Mouse (Mus musculus) MEL (cell line): ENCODE data around the gene Gabarapl2. TPM values are rescaled to one million over a fixed set of nuclear protein-coding genes. Genes with fewer than 3 reads are reported as not detected.

Experiments
- DNase-seq: peaks from one replicate; pipeline ENCODE4 v3.0.0; 2011; ENCODE audit warnings: low read depth, low spot score
- H3K27ac ChIP-seq: 2 replicates; pipeline ENCODE4 v1.5.1; 2012; ENCODE audit warnings: low read depth, mild to moderate bottlenecking, control low read depth, low read length, moderate library complexity; ENCODE audit not compliant: control insufficient read depth
- H3K27me3 ChIP-seq, 2 experiments: fragments of 150-350 bp in 1 of 2; sonication (generic) in 1 of 2; 2 replicates each; pipeline ENCODE4 v1.6.1; 2012; ENCODE audit warnings: low read length in 2 of 2, mild to moderate bottlenecking in 2 of 2, improper control_type of control experiment in 1 of 2, moderate library complexity in 1 of 2; ENCODE audit not compliant: insufficient read depth in 2 of 2, control insufficient read depth in 1 of 2
- H3K36me3 ChIP-seq, 2 experiments: 2 replicates each; pipeline ENCODE4 v1.6.1; 2012 to 2014; ENCODE audit warnings: low read length in 2 of 2, improper control_type of control experiment in 1 of 2, inconsistent platforms in 1 of 2, mild to moderate bottlenecking in 1 of 2; ENCODE audit not compliant: insufficient read depth in 2 of 2, control insufficient read depth in 1 of 2
- H3K4me1 ChIP-seq, 2 experiments: fragments of 150-350 bp in 1 of 2; sonication (generic) in 1 of 2; 2 replicates each; pipeline ENCODE4 v1.6.1; 2012; ENCODE audit warnings: low read length in 2 of 2, improper control_type of control experiment in 1 of 2, mild to moderate bottlenecking in 1 of 2; ENCODE audit not compliant: insufficient read depth in 2 of 2, control insufficient read depth in 1 of 2
- H3K4me3 ChIP-seq, 2 experiments: fragments of 150-350 bp in 1 of 2; sonication (generic) in 1 of 2; 2 replicates each; pipeline ENCODE4 v1.5.1; 2012; ENCODE audit warnings: low read depth in 2 of 2, low read length in 2 of 2, mild to moderate bottlenecking in 2 of 2, moderate library complexity in 2 of 2, control low read depth in 1 of 2, improper control_type of control experiment in 1 of 2; ENCODE audit not compliant: control insufficient read depth in 1 of 2, insufficient read depth in 1 of 2
- H3K79me2 ChIP-seq: 2 replicates; pipeline ENCODE4 v1.6.1; 2012; ENCODE audit warnings: mild to moderate bottlenecking, low read length, moderate library complexity; ENCODE audit not compliant: control insufficient read depth, poor library complexity, insufficient read depth
- H3K9ac ChIP-seq: 2 replicates; pipeline ENCODE4 v1.6.1; 2012; ENCODE audit warnings: low read depth, mild to moderate bottlenecking, control low read depth, low read length, moderate library complexity; ENCODE audit not compliant: control insufficient read depth, poor library complexity, severe bottlenecking
- H3K9me3 ChIP-seq: fragments of 150-350 bp; sonication (generic); replicated peaks from 2 replicates; pipeline ENCODE4 v1.6.1; 2012; ENCODE audit warnings: mild to moderate bottlenecking, low read length, improper control_type of control experiment, moderate library complexity; ENCODE audit not compliant: insufficient read depth
- BHLHE40 ChIP-seq: IDR thresholded peaks from 2 replicates; pipeline ENCODE4 v1.6.1; 2012; ENCODE audit warnings: low read depth, mild to moderate bottlenecking, inconsistent platforms, low read length, improper control_type of control experiment, borderline replicate concordance
- E2F4 ChIP-seq: IDR thresholded peaks from 2 replicates; pipeline ENCODE4 v1.6.1; 2011; ENCODE audit warnings: low read depth, low read length, improper control_type of control experiment, borderline replicate concordance
- EP300 ChIP-seq, 2 experiments: IDR thresholded peaks; 2 replicates each; pipeline ENCODE4 v1.6.1; 2011; ENCODE audit warnings: improper control_type of control experiment in 2 of 2, low read length in 2 of 2, low read depth in 1 of 2, mild to moderate bottlenecking in 1 of 2
- ETS1 ChIP-seq: IDR thresholded peaks from 2 replicates; pipeline ENCODE4 v1.6.1; 2012; ENCODE audit warnings: low read depth, mild to moderate bottlenecking, inconsistent platforms, low read length, improper control_type of control experiment, moderate library complexity
- GATA1 ChIP-seq: IDR thresholded peaks from 2 replicates; pipeline ENCODE4 v1.6.1; 2011; ENCODE audit warnings: low read depth, low read length, improper control_type of control experiment
- JUND ChIP-seq: IDR thresholded peaks from 2 replicates; pipeline ENCODE4 v1.6.1; 2011; ENCODE audit warnings: low read depth, mild to moderate bottlenecking, improper control_type of control experiment, low read length
- MYC ChIP-seq: IDR thresholded peaks from 2 replicates; pipeline ENCODE4 v1.6.1; 2011; ENCODE audit warnings: low read depth, mild to moderate bottlenecking, low read length, improper control_type of control experiment, moderate library complexity
- POLR2A ChIP-seq, 2 experiments: IDR thresholded peaks; 2 replicates each; pipeline ENCODE4 v1.6.1; 2011 to 2012; ENCODE audit warnings: low read length in 2 of 2, mild to moderate bottlenecking in 2 of 2, control low read depth in 1 of 2, improper control_type of control experiment in 1 of 2, low read depth in 1 of 2, moderate library complexity in 1 of 2; ENCODE audit not compliant: control insufficient read depth in 1 of 2, insufficient read depth in 1 of 2, poor library complexity in 1 of 2
- POLR2AphosphoS2 ChIP-seq: IDR thresholded peaks from 2 replicates; pipeline ENCODE4 v1.6.1; 2011; ENCODE audit warnings: low read length, improper control_type of control experiment
- RAD21 ChIP-seq: IDR thresholded peaks from 2 replicates; pipeline ENCODE4 v1.6.1; 2011; ENCODE audit warnings: mild to moderate bottlenecking, low read depth, low read length, improper control_type of control experiment
- TAL1 ChIP-seq: IDR thresholded peaks from 2 replicates; pipeline ENCODE4 v1.6.1; 2012; ENCODE audit warnings: mild to moderate bottlenecking, inconsistent platforms, low read length, moderate library complexity, mixed read lengths
- TCF12 ChIP-seq: IDR thresholded peaks from 2 replicates; pipeline ENCODE4 v1.6.1; 2014; ENCODE audit warnings: low read depth, mild to moderate bottlenecking, inconsistent platforms, low read length, improper control_type of control experiment, moderate library complexity
- USF1 ChIP-seq: IDR thresholded peaks from 2 replicates; pipeline ENCODE4 v1.6.1; 2014; ENCODE audit warnings: low read depth, mild to moderate bottlenecking, inconsistent platforms, low read length, improper control_type of control experiment, moderate library complexity
- USF2 ChIP-seq, 2 experiments: IDR thresholded peaks; 2 replicates each; pipeline ENCODE4 v1.6.1; 2011 to 2012; ENCODE audit warnings: improper control_type of control experiment in 2 of 2, low read length in 2 of 2, borderline replicate concordance in 1 of 2, inconsistent platforms in 1 of 2, low read depth in 1 of 2, mild to moderate bottlenecking in 1 of 2; ENCODE audit not compliant: insufficient read depth in 1 of 2
- ZC3H11A ChIP-seq: IDR thresholded peaks from 2 replicates; pipeline ENCODE4 v1.6.1; 2012; ENCODE audit warnings: low read depth, mild to moderate bottlenecking, inconsistent platforms, low read length, improper control_type of control experiment
- ZKSCAN1 ChIP-seq: IDR thresholded peaks from 2 replicates; pipeline ENCODE4 v1.6.1; 2012; ENCODE audit warnings: low read depth, mild to moderate bottlenecking, inconsistent platforms, low read length, improper control_type of control experiment, moderate library complexity
- ZMIZ1 ChIP-seq: IDR thresholded peaks from 2 replicates; pipeline ENCODE4 v1.6.1; 2012; ENCODE audit warnings: low read depth, mild to moderate bottlenecking, inconsistent platforms, low read length, improper control_type of control experiment, moderate library complexity
- polyA plus RNA-seq, 2 experiments: library from polyadenylated mRNA; stranded (reverse) in 1 of 2; unstranded in 1 of 2; fragments of >175 nt in 1 of 2; fragments of >200 nt in 1 of 2; gene quantifications; 2 replicates each; pipeline versions ENCODE4 v1.2.1 to v1.2.4; 2012; ENCODE audit warnings: low replicate concordance in 2 of 2, low read depth in 1 of 2; ENCODE audit not compliant: insufficient read length in 2 of 2, insufficient read depth in 1 of 2, missing spikeins in 1 of 2
- total RNA-seq: library from RNA; depleted of rRNA; stranded (reverse); fragments of 300-350 nt; gene quantifications from 2 replicates; pipeline ENCODE4 v1.2.3, GENCODE M21; 2012

Gabarapl2 gene
- total and polyA plus RNA-seq, 3 experiments: 18.4 to 22.5 TPM; not detected in 1

DNA sequence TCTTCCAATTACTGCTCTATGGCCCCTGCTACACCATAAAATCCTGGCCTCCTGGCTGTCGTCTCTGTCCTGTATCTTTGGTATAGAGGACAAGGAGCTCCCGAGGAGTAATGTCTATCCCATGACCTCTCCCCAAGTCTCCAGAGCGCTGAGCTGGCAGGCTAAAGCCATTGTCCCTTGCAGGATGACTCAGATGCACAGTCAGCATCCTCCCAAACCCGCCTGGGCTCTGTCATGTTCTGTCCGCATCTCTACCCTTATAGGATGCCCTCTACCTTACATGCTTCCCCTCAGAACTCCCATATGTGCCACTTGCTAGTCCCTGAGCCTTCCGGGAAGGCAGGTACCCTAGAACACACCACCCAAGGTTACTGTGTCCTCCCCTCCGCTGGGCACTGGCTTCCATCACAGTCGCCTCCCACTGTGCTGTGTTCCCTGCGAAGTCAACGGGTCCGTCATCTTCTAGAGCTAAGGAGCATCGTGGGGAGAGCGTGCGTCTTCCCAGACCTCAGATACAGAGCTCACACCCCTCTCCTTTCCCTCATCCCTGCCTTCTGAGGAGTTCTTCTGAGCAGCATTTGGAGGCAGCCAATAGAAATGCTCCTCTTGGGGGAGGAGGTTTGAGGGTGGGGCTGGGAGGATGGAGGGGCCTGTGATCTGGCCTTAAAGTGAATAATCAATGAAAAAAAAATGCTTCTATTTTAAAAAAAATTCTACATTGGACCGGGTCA is 20.3 kb downstream of the Gabarapl2 start:
- DNase-seq: no peak
- no peaks in the 10 kb centered on the region for H3K36me3 ChIP-seq
- H3K27ac ChIP-seq: no peak overlapping the region
- no peaks in the 10 kb centered on the region for H3K4me1 ChIP-seq
- TF ChIP-seq E2F4 (no peak), POLR2A (IDR thresholded peaks at IDR 0.05; ENCODE audit: control insufficient read depth in 1 of 2, insufficient read depth in 1 of 2, low read depth in 1 of 2, low read length in 2 of 2, poor library complexity in 1 of 2) (no peak), ETS1 (no peak)
- H3K27me3 ChIP-seq: no peaks in the 10 kb centered on the region
- H3K9ac ChIP-seq: no peak overlapping the region
- no peaks in the 10 kb centered on the region for H3K79me2 ChIP-seq
- H3K4me3 ChIP-seq: no peak overlapping the region
- H3K9me3 ChIP-seq: no peaks in the 10 kb centered on the region

- H3K36me3 ChIP-seq: no peaks in the 10 kb centered on the region
- H3K79me2 ChIP-seq: no peaks in the 10 kb centered on the region
- no peaks in the 10 kb centered on the region for H3K27me3 ChIP-seq
- no peak overlapping the region for H3K4me3 ChIP-seq
- no peak overlapping the region for H3K27ac ChIP-seq
- no peak for DNase-seq
- no peaks in the 10 kb centered on the region for H3K9me3 ChIP-seq
- H3K4me1 ChIP-seq: no peaks in the 10 kb centered on the region
- TF ChIP-seq RAD21 (no peak), BHLHE40 (no peak), E2F4 (no peak), EP300 (IDR thresholded peaks at IDR 0.05; ENCODE audit: low read depth in 1 of 2, low read length in 2 of 2) (no peak), JUND (no peak), USF1 (no peak), GATA1 (no peak)
- no peak overlapping the region for H3K9ac ChIP-seq
Measured at GRCm38 (mm10) chr8:111961330-111961729, 20.8 kb downstream of the Gabarapl2 start.

- H3K9me3 ChIP-seq: no peaks in the 10 kb centered on the region
- no peak overlapping the region for H3K9ac ChIP-seq
- H3K27ac ChIP-seq: no peak overlapping the region
- H3K79me2 ChIP-seq: no peaks in the 10 kb centered on the region
- no peak overlapping the region for H3K4me3 ChIP-seq
- peaks cover 0 to 5% of the 10 kb centered on the region in 2 experiments; a peak in 2 of 4 replicates for H3K4me1 ChIP-seq
- DNase-seq: no peak
- no peak for TF ChIP-seq ZKSCAN1
- no peak for TF ChIP-seq TAL1
- no peak for TF ChIP-seq TCF12
- no peak for TF ChIP-seq ZC3H11A
- no peak for TF ChIP-seq BHLHE40
- TF ChIP-seq JUND: no peak
- TF ChIP-seq USF2 (IDR thresholded peaks at IDR 0.05; ENCODE audit: borderline replicate concordance in 1 of 2, insufficient read depth in 1 of 2, low read depth in 1 of 2, low read length in 2 of 2): no peak
- TF ChIP-seq ZMIZ1: no peak
- no peak for TF ChIP-seq POLR2AphosphoS2
- no peak for TF ChIP-seq MYC
- no peaks in the 10 kb centered on the region for H3K27me3 ChIP-seq
- peaks cover 0 to 3% of the 10 kb centered on the region in 2 experiments; a peak in 1 of 4 replicates for H3K36me3 ChIP-seq
Measured at GRCm38 (mm10) chr8:111962589-111962988, 22.1 kb downstream of the Gabarapl2 start.
